ENCODE assay signal across 14 mouse cellular contexts in genomic region chr15:91371859-91372394, GRCm38 (mm10).
A peak's percentile ranks its signal among the peaks of the same experiment; 100 is the strongest.
DNase-seq lines count a peak whose midpoint lies in the region; ATAC-seq lines count a peak whose summit lies in the region.
"Had no signal": no experiment of that assay in that cellular context is flagged by ENCODE, and none has a peak within 500 bp of the region (broad histone marks: within the 10 kb centered on the region; RNA-seq: fewer than 3 reads in every experiment).

No protein-coding gene starts in this region.

- DNase-seq in embryo, embryonic 10.5 days (ENCODE audit: low spot score): peak; percentile 36
- DNase-seq in embryo, embryonic 9.5 days (ENCODE audit: extremely low spot score): no peak
- DNase-seq in kidney, postnatal 10 days: peak; percentile 15
- DNase-seq in kidney, postnatal 14 days: no peak
- peak; percentile 68 for DNase-seq in midbrain, embryonic 11.5 days (ENCODE audit: low spot score, missing footprints)
- DNase-seq in midbrain, embryonic 10.5 days (ENCODE audit: low spot score): no peak
- peak; percentile 48 for DNase-seq in mesoderm, embryonic 11.5 days (ENCODE audit: low read depth, low spot score)
- DNase-seq: B cell, adult 2 months; lung, postnatal 14 days; thymus, postnatal 25 days had no signal

- H3K27me3 ChIP-seq in midbrain, embryonic 11.5 days (ENCODE audit: control insufficient read depth, insufficient read depth, low read length): no peaks in the 10 kb centered on the region
- H3K27me3 ChIP-seq in midbrain, embryonic 10.5 days (ENCODE audit: low read depth, poor library complexity, severe bottlenecking): no peaks in the 10 kb centered on the region
- H3K27me3 ChIP-seq in liver, embryonic 12.5 days (replicated peaks): no peaks in the 10 kb centered on the region

- 77% methylated on average over 7 of the region's 7 CpGs for WGBS in midbrain, embryonic 11.5 days
- WGBS in midbrain, embryonic 10.5 days: 83% methylated on average over 7 of the region's 7 CpGs
- 69% methylated on average over 7 of the region's 7 CpGs for WGBS in liver, embryonic 12.5 days (ENCODE audit: insufficient replicate concordance)

- H3K4me2 ChIP-seq in midbrain, embryonic 11.5 days: no peak overlapping the region
- H3K4me2 ChIP-seq in liver, embryonic 12.5 days: no peak overlapping the region
- H3K4me2 ChIP-seq: embryonic facial prominence, embryonic 13.5 days had no signal

- H3K36me3 ChIP-seq in midbrain, embryonic 11.5 days (ENCODE audit: control insufficient read depth, insufficient read depth, low read length): no peaks in the 10 kb centered on the region
- no peaks in the 10 kb centered on the region for H3K36me3 ChIP-seq in midbrain, embryonic 10.5 days
- no peaks in the 10 kb centered on the region for H3K36me3 ChIP-seq in liver, embryonic 12.5 days
- H3K36me3 ChIP-seq: embryonic facial prominence, embryonic 13.5 days; heart, embryonic 10.5 days had no signal

- no peaks in the 10 kb centered on the region for H3K9me3 ChIP-seq in midbrain, embryonic 11.5 days (ENCODE audit: control insufficient read depth, low read length)
- H3K9me3 ChIP-seq in midbrain, embryonic 10.5 days (replicated peaks): no peaks in the 10 kb centered on the region
- H3K9me3 ChIP-seq in liver, embryonic 12.5 days (replicated peaks): 0 out of 2 replicates have a peak, but pooled peaks cover 5% of the 10 kb centered on the region
- H3K9me3 ChIP-seq: embryonic facial prominence, embryonic 13.5 days; heart, embryonic 10.5 days had no signal

- no peak for ATAC-seq in midbrain, embryonic 11.5 days (ENCODE audit: low FRiP score)
- ATAC-seq in liver, embryonic 12.5 days: no peak
- ATAC-seq: activated CD4-positive, CD25-positive, alpha-beta regulatory T cell, adult 4 months had no signal

- H3K27ac ChIP-seq in midbrain, embryonic 11.5 days (ENCODE audit: low read depth, low read length): no peak overlapping the region
- H3K27ac ChIP-seq in midbrain, embryonic 10.5 days (replicated peaks): no peak overlapping the region
- H3K27ac ChIP-seq in liver, embryonic 12.5 days: no peak overlapping the region
- H3K27ac ChIP-seq: heart, embryonic 10.5 days had no signal

- peaks cover 3% of the 10 kb centered on the region for H3K4me1 ChIP-seq in midbrain, embryonic 11.5 days (ENCODE audit: control insufficient read depth, insufficient read depth, low read length)
- peaks cover 41% of the 10 kb centered on the region for H3K4me1 ChIP-seq in midbrain, embryonic 10.5 days
- H3K4me1 ChIP-seq in liver, embryonic 12.5 days: no peaks in the 10 kb centered on the region

- no peak overlapping the region for H3K9ac ChIP-seq in midbrain, embryonic 11.5 days (ENCODE audit: low read length)
- no peak overlapping the region for H3K9ac ChIP-seq in liver, embryonic 12.5 days
- H3K9ac ChIP-seq: embryonic facial prominence, embryonic 13.5 days had no signal

- H3K4me3 ChIP-seq in midbrain, embryonic 11.5 days (ENCODE audit: low read depth, low read length): no peak overlapping the region
- H3K4me3 ChIP-seq in midbrain, embryonic 10.5 days: no peak overlapping the region
- H3K4me3 ChIP-seq in liver, embryonic 12.5 days: no peak overlapping the region
- H3K4me3 ChIP-seq: embryonic facial prominence, embryonic 13.5 days; heart, embryonic 10.5 days had no signal

Comparison
In these comparisons a context has a peak if more than half of its experiments do, and no peak if none do; other contexts are left out.
1. DNase-seq: peak in embryo, embryonic 10.5 days (single experiment), kidney, postnatal 10 days (single experiment), midbrain, embryonic 11.5 days (single experiment) and mesoderm, embryonic 11.5 days (single experiment); none in embryo, embryonic 9.5 days (single experiment), kidney, postnatal 14 days (single experiment) and midbrain, embryonic 10.5 days (single experiment).